Mouse (Mus musculus): ENCODE measurements around the gene Galnt15.

Gene Galnt15

DNA sequence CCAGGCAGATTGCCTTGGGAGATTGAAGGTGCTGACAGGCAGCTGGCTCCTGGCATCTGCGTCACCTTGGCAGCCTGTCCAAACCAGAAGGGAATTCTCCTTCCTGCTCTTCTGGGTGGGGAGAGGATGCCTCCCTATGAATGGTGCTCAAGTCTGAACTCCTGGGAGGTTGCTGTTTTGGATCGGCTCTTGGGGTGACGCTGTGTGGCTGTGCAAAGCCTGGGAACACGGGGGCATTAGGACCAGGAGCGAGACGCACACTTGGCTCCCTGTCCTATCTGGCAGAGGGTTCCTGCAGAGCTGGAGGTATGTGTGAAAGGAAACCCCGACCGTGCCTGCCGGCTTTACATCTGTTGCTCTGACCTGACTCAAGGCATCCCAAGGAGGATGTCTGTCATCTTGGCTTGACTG is at the start of gene Galnt15:
TSS of gene Galnt15 (plus strand) at position 309 of the 411 bp plus-strand sequence.
- peak in 1 of 2 experiments; percentile 24 for DNase-seq (ENCODE audit: low spot score in 2 of 2)

DNA sequence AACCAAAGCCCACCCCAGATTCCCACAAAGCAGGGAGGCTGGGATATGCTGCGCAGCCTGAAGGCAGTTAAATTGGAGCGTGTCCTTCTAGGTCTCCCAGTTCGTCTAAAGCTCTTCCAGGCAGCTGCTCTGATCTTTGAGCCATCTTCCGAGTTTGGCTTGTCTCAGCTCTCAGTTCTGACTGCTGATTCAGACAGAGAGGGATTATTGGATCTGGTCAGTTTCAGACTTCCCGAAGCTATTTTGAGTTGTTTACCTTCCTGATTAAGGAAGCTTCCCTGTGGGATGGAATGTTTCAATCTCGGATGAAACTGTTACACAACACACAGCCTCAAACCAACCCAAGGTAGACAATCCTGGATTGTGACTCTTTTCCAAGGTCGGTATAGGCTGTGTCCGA is 34.8 kb upstream of the Galnt15 start:
- no peak for DNase-seq (ENCODE audit: low spot score in 2 of 2)

DNA sequence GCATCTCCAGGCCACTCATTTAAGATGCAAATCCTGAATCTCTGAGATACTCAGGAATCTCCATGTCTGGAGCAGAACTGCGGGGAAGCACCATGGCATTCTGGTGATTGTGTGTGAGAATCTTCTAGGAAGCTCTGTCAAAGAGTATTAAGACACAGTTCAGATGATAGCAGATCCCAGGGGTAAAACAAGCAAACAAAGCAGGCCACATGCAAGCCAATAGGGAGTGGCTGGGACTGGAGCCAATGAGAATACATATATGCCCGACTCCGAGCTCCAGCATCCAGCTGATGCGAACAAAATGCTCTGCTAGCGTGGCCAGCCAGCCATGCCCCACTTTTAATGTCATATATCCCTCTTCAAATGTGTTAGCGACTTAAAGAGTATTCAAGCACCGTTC is 27.8 kb upstream of the Galnt15 start:
- DNase-seq (ENCODE audit: low spot score in 2 of 2): no peak

DNA sequence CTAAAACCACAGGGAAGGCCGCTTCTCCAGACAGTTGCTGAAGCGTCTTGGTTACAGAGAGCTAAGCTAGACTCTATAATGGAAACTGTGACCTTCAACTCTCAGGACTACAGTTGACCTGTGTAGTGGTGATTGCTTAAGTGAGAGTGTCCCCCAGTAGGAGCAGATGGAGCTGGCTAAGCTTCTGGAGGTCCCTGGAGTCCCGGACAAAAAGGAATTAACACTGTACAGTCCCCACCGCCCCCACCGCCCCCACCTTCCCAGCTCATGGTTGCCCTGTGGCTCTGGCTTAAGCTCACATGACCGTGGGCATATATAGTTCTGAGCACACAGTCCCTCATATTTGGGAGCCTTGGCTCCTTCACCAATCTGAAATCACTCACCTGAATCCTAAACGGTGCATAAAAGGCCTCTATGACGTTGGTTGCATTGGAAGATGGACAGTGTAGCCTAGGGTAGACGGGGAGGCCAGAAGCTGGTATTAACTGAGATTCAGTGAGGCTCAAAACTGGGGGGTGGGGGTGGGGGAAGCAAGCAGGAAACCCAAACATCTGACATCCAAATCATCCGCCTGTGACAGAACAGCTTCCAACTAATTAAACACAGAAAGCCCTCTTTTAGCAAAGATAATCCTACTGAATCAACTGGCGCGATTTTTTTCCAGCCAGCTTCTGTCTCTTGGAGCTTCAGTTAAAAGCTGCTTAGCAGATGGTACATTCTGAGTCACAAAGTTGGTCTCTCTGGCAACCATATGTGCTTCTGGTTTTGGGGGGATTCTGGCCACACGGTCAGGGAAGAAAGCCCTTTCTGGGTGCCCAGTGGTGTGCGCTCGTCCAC is 26.1 kb upstream of the Galnt15 start:
- DNase-seq (ENCODE audit: low spot score in 2 of 2): peak; percentile 49 to 75

DNA sequence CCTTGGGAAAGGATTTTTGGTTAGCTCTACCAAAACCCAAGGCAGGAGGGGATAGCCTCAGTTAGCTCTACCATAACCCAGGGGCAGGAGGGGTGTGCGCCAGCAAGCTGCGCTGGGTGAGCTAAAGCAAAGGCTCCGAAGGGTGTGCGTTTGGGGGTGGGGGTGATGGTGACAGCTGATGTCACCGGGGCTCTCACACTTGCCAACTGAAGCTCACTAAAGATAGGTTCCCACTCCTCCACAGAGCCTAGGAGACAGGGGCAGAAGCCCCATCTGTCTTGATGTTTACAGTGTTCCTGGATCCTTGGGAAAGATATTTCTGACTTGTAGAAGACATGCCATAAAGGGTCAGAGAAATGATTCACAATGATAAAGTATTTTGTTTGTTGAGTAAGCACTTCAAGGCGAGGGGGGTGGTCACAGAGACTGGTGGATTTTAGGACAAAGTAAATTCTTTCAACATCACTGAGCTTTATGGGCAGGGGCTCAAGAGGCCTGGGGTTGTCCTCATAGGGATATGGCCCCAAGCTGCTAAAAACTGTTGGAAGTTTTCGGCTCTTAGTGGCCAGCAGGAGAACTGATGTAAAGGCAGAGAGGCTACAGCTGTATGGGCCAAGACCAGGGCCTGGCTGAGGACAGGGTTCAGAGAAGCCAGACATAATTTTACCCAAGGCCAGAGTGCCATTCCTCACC is 24.7 kb upstream of the Galnt15 start:
- peak; percentile 30 to 38 for DNase-seq (ENCODE audit: low spot score in 2 of 2)

DNA sequence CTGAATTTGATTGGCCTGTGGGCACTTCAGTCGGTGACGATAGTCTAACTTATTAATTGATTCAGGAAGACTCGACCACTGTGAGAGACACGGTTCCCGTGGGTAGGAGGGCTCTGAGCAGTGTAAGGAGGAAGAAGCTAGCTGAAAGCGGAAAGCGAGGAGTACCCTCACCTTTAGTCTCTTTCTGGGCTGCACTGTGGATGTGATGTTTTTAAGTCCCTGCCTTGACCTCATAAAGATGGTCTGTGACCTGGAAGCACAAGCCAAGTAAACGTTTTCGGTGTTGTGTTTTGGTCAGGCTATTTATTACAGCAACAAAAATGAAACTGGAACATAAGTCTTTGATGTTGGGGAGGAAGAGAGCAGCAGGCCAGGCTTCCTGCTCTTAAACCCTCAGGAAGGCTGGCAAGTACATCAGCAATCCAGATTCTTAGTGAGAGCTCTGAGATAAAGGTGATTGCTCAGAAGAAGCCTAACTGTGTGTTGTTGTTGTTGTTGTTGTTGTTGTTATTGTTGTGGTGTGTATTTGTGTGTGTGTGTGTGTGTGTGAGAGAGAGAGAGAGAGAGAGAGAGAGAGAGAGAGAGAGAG is 23.0 kb upstream of the Galnt15 start:
- no peak for DNase-seq (ENCODE audit: low spot score in 2 of 2)

DNA sequence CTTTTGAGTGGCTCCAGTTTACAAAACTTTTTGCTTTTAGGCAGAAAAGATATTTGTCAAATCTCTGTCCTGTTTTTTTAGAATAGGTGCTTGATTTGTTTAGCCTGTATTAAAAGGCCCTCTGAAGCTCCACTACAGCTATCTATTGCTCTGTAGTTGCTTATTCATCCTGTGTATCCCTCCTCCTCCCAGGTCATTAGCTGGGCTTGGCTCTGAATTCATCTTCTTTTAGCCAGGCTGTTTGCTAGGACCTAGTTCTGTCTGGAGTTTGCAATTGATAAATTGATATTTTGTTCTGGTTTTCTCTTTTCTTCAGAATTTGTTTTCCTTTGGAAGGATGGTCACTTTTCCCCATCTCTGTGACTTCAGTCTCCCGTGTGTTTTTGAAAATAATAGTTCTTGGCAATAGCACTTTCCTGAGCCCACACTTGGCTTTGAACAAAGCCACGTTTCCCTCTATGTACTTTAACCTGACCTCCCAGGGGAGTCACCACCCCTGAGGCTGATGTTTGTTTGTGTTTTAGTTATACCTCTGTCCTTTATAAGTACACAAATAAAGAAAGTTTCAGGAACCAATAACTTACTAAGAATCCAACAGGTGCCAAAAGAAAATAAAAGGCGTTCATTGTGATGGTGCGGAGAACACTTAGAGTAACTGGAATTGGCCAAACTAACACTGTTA is 21.0 kb upstream of the Galnt15 start:
- DNase-seq (ENCODE audit: low spot score in 2 of 2): no peak

DNA sequence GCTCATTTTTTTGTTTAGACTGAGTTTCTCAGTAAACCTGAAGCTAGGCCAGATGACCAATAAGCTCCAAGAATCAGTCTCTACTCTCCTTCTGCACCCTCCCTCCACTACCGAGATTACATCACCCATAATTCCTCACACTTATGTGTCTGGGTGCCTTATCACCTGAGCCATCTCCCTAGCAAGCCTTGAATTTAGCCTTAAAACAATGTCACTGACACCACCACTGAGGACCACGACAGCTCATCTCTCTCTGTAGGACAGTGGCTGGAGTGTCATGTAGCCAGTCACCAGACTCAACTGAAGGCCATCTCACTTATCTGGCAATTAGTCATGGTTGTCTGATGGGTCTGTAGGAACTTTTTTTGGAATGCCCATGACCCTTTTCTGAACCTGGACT is 19.1 kb upstream of the Galnt15 start:
- DNase-seq (ENCODE audit: low spot score in 2 of 2): no peak

DNA sequence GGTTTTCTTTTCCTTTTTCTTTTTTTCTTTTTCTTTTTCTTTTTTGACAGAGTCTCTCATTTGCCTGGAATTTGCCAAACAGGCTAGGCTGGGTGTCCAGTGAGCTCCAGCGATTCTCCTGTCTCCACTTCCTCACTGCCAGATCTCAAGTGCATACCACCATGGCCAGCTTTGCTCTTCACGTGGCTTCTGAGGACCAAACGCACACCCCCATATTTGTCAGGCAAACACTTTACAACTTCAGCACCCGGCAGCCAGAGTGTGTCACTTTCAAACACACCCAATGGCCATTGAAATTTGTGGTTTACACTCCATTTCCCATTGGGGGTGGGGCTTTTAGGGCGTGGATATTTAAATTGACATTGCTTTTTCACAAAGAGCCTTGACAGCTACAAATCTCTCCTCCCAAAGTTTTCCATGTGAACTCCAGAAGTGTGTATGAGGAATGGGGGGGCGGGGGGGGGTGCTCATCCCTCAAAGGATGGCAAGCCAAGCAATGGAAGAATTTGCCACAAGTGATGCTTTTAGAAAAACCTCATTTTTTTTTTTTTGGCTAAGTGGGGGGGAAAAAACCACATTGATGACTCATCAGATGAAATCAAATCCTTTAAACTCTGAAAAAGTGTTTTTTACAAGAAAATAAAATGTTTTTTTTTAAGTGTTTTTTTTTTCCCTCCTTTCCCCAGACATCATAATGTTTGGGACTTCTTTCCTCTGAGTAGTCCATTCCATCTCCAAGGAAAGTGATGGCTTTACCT is 17.1 kb upstream of the Galnt15 start:
- no peak for DNase-seq (ENCODE audit: low spot score in 2 of 2)

DNA sequence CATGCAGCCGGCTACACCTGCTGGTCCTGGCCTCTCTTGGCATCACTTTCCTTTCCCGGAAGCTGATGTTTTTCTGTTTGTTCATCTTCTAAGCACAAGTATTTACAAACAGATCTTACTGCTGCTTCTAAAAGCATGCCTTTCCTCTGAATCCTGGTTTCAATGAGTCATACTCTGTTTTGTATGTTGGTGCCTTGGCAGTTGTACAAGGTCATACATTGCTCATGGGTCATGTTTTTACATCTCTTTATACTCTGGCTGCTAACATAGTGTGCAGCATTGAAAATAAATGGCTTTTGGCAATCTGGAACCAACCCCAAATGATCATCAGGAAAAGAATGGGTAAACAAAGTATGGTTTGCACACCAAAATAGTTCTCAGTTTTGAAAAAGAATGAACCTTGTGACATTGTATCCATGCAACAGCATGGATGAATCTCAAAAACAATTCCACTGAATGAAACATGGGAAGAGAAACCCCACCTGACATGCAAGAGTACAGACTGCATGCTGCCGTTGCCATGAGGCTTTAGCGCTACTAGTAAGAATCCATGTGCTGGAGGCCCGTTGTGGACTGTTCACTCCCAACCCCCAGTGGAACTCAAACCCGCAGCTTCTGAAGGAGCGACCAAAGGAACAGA is 13.5 kb upstream of the Galnt15 start:
- no peak for DNase-seq (ENCODE audit: low spot score in 2 of 2)

DNA sequence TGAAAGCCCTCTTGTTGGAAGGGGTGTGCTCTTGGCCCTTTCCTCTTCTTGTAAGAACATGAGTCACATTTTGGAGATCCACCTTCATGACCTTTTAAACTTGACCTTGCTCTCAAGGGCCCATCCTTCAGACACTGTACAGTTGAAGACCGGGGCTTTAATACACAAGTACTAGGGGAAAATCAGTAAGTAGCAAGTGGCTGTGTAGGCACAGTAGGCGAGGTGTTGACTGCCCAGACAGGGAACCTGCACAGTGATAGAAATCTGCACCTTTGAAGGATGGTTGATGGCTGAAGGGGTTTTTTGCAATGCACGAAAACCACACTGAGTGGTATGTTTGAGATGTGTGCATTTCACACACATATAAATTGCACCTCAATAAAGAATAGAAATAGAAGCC is 12.3 kb upstream of the Galnt15 start:
- no peak for DNase-seq (ENCODE audit: low spot score in 2 of 2)

DNA sequence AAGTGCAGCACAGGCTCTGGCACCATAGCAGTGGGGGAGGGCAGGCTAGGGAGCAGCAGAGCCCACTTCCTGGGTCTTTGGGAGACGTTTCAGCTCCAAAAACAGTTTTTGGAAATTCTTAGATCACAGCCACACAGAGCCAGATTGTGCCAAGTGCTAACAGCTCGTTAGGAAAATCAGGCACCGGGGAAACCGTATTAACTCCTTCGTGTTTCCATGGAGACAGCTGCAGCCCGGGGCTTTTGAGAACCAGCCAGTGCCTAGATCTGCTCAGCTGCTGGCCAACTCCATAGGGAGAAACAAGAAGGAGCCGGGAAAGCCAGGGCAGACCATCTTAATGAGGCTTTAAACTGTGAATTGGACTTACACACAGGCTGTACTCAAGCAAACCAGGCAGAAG is 11.9 kb upstream of the Galnt15 start:
- peak; percentile 77 to 88 for DNase-seq (ENCODE audit: low spot score in 2 of 2)

DNA sequence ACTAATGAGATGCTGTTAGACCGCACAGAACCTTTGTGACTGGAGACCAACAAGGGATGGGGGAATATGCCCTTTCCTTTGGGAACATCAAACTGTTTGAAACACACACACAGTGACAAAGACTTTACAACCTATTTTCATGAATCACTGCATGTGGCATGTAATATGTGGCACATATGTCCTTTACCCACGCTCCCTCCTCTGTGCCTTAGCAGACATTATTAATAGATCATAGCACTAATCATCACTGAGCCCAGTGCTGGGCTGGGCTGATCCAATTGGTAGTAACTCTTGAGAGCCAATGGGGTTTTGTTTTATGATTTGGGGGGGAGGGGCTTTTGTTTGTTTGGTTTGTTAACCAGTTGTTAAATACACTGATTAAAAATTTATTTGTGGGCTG is 11.3 kb upstream of the Galnt15 start:
- DNase-seq (ENCODE audit: low spot score in 2 of 2): no peak

DNA sequence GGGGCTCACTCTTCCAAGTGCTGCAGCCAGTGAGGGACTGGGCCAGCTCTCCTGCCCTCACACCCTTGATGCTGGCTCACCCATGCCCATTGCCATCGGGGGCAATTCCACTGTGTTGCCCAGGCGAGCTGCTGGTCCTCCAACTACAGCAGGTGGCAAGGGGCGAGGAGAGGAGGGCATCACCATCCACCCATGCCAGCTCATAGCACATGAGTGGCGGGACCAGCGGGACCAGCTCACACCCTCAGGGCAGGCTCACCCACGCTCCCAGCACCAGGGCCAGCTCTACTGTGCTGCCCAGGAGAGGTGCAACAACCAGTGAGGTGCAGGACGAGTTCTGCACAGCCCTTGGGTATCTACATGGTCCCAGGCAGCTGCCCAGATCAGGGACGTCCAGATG is 9.7 kb upstream of the Galnt15 start:
- no peak for DNase-seq (ENCODE audit: low spot score in 2 of 2)

DNA sequence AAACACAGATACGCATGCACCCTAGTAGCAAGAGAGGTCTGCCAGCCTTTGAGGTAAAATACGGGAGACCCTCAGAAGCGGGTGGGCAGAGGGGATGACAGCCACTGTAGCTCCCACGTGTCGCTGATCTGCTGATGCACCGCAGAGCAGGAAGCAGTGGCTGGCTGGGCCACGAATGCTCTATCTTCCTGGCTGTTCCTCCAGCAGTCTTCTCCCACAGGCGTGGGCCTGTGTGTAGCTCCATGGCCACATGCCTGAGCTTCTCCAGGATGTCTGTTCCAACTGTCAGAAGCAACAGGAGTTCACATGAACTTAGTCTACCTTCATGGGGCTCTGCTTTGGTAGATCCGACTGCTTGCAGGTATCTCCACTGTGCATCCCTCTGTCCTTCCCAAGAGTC is 6.8 kb upstream of the Galnt15 start:
- DNase-seq (ENCODE audit: low spot score in 2 of 2): peak; percentile 54 to 66

DNA sequence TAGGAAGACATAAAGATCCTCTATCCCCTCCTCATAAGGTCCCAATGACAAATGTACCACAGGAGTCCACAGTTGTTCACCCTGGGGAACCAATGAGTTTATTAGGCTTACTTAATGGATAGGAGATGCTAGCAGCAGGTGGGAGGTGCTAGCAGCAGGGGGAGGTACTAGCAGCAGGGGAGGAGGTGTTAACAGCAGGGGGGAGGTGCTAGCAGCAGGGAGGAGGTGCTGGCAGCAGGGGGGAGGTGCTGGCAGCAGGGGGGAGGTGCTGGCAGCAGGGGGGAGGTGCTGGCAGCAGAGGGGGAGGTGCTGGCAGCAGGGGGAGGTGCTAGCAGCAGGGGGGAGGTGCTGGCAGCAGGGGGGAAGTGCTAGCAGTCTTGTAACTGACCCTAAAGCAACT is 6.3 kb upstream of the Galnt15 start:
- DNase-seq (ENCODE audit: low spot score in 2 of 2): no peak

DNA sequence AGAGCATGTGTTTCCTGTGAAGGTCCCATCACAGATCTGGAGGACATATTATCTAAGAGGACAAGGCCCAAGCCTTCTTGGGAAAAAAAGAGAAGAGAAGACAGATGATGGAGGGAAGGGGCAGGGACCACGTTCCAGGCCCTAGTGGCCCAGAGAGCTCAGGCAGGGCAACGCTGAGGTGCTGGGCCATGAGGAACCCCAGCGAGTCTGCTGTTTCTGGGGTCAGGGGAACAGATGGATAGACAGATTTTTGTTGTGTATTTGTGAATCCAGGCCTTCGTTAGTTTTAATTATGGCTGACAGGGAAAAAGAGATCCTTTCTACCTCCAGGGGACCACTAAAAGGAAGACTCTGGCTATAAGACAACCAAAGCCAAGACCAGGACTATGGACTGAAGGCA is 4.9 kb upstream of the Galnt15 start:
- DNase-seq (ENCODE audit: low spot score in 2 of 2): no peak

DNA sequence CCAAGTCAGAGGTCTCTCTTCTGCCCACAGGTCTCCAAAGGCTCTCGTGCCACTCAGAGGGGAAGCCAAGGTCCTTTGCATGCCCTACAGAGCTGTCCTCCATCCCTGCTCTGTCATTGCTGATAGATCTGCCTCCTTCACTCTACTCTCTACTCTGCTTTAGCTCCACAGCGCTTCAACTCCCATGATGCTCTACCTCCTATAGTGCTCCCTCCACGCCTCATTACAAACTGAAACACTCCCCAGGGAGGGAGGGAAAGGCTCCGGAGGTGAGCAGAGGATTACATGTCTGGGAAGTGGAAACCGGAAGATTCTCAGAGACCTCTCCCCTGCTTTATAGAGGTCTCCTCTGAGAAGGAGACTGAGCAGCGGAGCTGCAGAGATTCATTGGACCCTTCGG is 1.6 kb upstream of the Galnt15 start:
- DNase-seq (ENCODE audit: low spot score in 2 of 2): no peak

DNA sequence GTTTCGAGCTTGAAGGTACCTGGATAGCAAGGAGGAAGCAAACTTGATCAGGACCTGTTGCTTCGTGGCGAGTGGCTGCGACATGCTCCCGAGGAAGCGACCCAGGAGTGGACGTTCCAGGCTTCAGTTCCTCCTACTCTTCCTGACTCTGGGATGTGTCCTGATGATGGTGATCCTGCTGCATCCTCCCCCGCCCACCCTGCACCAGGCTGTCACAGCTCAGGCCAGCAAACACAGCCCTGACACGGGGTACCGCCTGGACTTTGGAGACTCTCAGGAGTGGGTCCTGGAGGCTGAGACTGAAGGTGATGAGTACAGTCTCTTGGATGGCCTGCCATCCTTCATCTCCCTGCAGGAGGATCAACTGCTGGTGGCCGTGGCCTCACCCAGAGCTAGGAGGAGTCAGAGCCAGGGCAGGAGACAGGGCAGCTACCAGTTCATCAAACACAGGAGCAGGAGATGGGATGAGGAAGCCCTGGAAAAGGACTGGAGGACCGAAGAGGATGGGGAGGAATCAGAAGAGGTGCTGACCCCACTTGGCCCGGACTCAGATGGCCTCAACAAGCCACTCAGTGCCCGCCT is 713 bp downstream of the Galnt15 start:
- no peak for DNase-seq (ENCODE audit: low spot score in 2 of 2)

DNA sequence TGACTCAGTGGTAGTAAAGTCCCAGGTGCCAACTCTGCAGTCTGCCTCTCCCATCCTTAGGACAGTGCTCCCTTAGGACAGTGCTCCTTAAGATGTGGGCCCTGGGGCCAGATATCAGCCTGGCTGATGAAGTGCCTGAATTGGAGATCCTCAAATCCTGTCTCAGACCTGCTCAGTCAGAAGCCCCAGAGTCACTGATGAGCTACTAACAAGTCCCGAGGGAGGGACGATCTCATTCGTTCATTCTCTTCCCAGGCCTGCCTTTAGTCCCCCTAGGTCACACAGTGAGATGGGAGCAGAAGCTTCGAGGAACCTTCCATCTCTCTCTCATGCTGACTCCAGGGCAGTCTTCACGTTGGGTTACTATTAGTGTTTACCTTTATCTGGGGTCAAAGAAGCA is 1.3 kb downstream of the Galnt15 start:
- no peak for DNase-seq (ENCODE audit: low spot score in 2 of 2)

DNA sequence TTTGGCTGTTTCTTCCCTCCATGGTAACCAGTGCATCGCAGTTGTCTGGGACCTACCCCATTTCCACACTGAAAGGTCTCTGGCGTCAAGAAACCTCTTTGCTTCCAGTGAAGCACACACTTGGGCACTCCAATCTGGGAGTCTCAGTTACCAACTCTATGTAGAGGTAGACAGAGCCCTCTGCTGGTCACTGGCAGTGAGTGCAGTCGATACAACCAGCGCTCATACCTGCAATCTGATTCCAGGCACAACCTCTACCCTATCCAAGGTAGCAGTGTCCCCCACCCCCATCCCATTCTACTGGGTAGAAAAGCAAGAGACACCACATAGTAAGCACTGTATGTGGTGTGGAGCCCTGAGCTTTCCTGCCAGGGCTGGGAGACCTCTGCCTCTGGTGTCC is 3.7 kb downstream of the Galnt15 start:
- DNase-seq (ENCODE audit: low spot score in 2 of 2): peak; percentile 72 to 80

All from frontal cortex, postnatal 36 days (tissue).